Mouse (Mus musculus) layer of hippocampus, adult 11-12 months (tissue): ENCODE measurements around the gene Gripap1.
"Not testable (repeated sequence)": the region's sequence is repeated elsewhere in the genome, so short reads cannot be mapped to it uniquely, and the experiment has no call there.

Source experiments
- DNase-seq: peaks from one replicate; pipeline ENCODE4 v3.0.0; 2022; ENCODE audit warnings: low spot score

The Gripap1 gene

GRCm38 (mm10) chrX:7789542-7790136, at the start of gene Gripap1:
Gene Gripap1 (plus strand): TSS chrX:7789765.
- peak; percentile 71 for DNase-seq

DNA sequence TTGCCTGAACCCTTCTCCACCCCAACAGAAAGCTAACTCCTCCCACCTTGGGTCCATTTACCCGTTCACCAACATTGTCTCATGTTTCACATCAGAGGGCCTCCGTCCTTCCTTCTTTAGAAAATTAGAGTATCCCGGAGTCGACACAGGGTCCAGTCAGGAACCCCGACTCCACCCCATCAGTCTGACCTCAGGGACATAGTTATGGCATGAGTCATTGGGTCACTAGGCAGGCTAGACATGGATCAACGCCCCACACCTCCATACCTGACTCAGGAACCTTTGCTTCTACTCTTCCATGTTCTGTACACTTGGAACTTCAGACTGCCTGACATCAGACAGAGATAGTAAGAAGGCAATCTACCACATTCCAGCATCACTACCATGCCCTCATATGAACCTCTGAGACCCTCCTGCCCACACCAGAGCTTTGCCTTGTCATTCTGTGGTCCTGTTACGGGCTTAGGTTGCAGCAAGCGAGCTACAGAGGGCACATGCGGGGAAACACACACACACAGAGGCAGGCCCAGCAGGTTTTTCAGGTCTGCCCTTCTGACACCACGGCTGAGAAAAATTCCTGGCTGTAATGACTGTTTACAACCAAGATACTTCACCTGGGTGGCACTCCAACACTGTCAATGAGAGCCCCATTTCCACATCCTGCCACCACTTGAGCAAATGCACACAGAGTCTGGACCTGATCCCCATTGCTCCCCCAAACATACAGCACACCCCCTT, 49.3 kb upstream of the Gripap1 start:
- no peak for DNase-seq

DNA sequence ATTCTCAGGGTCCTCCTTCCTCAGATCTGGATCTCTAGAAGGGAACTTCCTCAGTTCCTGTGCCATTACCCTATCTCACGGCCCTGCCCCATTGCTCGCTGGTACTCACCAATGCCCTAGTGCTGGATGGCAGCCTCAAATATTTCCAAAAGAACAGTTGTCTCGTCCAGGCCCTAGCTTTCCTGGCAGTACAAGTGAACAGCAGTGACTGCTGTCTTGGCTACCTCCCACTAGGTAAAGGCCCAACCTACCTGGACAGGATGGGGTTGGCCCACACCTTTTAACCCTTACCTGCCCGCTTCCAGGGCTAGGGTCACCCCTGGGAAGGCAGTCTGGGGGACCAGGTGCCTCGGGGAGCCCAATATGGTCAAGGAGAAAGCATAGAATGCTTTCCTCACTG, 48.5 kb upstream of the Gripap1 start:
- DNase-seq, result no peak

- no peak for DNase-seq
Observed at GRCm38 (mm10) chrX:7743470-7743869, 46.1 kb upstream of the Gripap1 start.

DNA sequence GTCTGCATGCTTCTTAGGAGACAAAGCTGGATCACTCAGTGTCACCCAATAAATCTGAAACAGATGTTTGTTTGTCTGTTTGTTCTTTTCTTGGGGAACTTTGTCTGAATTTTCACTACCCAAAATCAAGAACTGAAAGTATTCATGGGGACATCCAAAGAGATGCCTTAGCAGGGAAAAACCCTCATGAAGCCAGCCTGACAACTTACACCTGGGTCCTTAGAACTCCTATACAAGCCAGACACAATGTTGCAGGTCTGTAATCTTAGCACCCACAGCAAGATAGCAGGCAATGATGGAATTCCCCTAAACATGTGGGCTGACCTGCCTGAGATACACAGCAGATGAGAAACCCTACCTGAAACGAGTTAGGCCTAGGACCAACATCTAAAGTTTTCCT, 44.6 kb upstream of the Gripap1 start:
- no peak for DNase-seq

DNA sequence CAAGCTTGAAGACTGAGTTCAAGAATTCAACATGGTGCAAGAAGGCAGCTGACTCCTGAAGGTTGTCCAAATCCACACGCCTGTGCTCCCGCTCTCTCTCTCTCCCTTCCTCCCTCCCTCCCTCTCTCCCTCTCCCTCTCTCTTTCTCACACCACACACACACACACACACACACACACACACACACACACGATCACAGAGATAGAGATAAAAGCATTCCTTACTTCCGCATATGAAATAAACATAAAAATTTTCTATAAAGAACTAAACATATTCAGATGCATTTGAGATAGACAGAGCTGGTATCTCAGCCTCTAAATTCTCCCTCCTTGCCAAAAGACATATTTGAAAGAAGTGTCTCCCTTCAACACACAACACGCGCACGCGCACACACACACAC, 44.1 kb upstream of the Gripap1 start:
- DNase-seq, result no peak

- peak; percentile 64 for DNase-seq
Observed at GRCm38 (mm10) chrX:7750432-7751116, 39.0 kb upstream of the Gripap1 start, which contains the start of gene Ccdc120. Gene Ccdc120 (minus strand): TSS chrX:7750905.

- DNase-seq, result not testable (repeated sequence)
Observed at GRCm38 (mm10) chrX:7753627-7754026, 35.9 kb upstream of the Gripap1 start.

DNA sequence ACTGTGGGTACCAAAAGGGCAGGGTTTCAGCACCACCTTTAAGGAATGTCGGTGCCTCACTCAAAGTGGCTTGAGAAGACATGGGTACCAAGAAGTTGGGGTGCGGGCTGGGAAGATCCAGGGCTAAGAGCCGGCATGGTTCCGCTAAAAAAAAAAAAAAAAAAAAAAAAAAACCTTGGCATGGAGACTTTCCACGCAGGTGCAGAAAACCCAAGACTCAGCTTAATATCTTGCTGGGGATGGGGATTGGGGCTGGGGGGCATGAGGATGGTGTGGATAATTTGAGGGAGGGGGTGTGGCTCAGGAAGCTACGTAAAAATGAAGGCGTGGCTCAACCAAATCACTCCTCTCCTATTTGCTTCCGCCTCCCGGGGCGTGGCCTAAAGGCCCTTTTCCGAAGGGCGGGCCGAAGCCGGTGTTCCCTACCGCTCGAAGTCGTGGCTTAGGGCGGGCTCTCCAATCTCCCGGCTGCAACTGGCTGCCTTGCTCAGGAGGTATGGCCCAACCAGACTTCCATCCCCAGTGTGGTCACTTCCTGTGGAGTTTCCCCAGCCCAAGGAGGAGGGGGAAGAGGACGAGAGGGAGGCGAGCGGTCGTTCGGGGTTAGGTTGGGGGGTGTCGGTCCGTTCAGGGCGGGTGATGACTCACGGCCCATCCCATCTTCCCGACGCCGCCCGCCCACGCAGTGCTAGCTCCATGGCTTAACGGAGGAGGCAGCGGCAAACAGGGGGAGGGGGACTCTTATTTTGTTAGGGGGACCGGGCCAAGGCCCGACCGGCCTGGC, 27.2 kb upstream of the Gripap1 start, which contains the start of gene Tfe3:
Gene Tfe3 (plus strand): TSS at position 424 of the 784 bp plus-strand sequence.
- DNase-seq, result peak; percentile 92

GRCm38 (mm10) chrX:7762921-7763197, 26.7 kb upstream of the Gripap1 start:
- peak; percentile 15 for DNase-seq

GRCm38 (mm10) chrX:7763631-7764393, 25.8 kb upstream of the Gripap1 start:
- DNase-seq, result peak; percentile 27

GRCm38 (mm10) chrX:7764657-7765280, 24.8 kb upstream of the Gripap1 start:
- no peak for DNase-seq

- DNase-seq, result no peak
Observed at GRCm38 (mm10) chrX:7765281-7765670, 24.3 kb upstream of the Gripap1 start.

DNA sequence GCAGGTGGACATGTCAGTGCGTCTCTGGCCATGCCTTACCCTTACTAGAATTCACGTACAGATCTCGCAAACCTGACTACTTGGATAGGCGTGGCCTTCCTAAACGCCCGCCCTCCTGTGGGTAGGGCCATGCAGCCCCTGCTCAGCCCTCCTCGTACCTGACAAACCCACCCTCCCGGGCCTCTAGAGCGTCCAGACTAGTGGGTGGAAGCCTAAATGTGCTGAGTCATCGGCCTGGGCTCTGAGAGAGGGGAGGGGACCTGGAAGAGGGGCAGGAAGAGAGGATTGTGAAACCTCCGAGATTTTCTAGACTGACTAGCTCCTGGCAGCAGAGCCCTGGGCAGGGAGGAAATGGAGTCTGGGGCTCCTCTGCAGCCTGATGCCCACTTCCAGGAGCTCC, 23.8 kb upstream of the Gripap1 start:
- peak; percentile 31 for DNase-seq

- DNase-seq, result no peak
Observed at GRCm38 (mm10) chrX:7769302-7770017, 20.1 kb upstream of the Gripap1 start.

DNA sequence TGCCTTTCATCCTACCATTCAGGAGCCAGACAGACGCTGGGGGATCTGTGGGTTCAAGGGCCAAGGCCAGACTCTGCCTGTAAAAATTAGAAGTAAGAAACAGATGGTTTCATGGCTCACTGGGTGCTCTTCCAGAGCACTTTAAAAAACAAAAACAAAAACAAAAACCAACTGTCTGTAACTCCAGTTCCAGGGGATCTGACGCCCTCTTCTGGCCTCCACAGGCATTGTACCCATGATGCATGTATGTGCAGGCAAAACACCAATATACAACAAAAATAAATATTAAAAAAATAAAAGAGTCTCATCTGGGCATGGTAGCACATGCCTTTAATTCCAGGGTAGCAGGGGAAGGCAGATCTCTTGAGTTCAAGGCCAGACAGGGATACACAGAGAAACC, 16.8 kb upstream of the Gripap1 start:
- DNase-seq, result no peak

DNA sequence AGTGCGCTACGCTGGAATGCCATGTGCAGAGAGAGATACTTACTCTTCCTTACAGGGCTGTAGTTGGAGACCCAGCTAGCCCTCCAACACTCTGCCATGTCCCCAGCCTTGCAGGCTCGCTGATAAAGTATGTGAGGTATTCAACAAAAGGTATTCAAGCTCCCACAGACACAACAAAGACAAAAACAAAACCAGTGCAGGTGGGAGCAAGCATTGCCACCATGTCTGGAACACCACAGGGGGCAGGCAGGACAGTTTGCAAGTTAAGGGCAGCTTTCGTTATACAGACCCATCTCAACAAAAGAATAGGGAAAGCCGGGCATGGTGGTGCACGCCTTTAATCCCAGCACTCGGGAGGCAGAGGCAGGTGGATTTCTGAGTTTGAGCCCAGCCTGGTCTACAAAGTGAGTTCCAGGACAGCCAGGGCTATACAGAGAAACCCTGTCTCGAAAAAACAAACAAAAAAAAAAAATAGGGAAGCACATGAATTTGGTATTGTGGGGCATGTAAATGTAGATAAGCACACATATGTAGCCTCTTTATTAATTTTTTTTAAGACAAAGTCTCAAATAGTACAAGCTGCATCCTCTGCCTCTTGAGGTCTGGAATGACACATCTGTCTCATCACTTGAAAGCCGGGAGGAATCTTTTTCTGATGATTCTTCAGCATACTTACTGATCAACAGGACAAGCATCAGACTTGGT, 13.9 kb upstream of the Gripap1 start:
- DNase-seq, result no peak

- peak; percentile 58 for DNase-seq
Observed at GRCm38 (mm10) chrX:7776329-7777082, 13.1 kb upstream of the Gripap1 start.
